Mouse (Mus musculus): ENCODE data around the gene Tspyl3. TPM values are rescaled to one million over a fixed set of nuclear protein-coding genes. Genes with fewer than 3 reads are reported as not detected.

Gene Tspyl3
- total and polyA plus RNA-seq, 2 experiments, result 0.37 to 0.43 TPM

DNA sequence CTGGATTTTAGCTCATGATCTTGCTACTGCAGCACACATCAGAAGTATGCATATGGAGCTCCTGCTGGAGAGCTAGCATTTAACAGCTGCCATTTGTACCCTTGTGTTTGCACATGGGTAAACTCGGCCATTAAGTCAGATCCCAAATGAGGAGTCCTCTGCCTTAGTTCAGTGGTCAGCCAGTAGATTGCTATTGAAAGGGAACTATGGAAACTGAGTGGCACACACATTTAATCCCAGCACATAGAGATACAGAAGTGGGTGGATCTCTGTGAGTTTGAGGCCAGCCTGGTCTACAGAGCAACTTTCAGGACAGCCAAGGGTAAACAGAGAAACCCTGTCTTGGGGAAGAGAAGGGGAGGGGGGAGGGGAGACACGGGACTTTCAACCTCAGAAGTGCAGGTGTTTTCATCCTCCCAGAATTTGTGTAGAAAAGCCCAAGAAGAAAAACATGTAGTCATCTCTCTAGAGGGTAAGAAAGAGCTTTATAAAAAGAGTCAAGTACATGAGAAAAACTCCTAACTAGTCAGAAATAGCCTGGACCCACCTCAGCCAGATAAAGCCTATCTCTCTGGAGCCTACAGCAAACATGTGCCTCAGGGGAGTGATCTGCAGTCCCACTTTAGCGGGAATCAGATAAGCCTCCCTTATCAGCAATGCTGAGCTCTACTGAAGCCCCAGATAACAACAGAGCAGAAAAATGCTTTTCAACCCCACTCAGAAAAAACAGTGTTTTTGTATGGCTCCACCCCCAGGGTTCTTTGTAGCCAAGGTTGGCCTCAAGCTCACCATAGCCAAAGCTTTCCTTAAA, 34.8 kb upstream of the Tspyl3 start:
- H3K27me3 ChIP-seq (ENCODE audit: control insufficient read depth, insufficient read depth, low read length), result no peaks in the 10 kb centered on the region
- no peaks in the 10 kb centered on the region for H3K79me2 ChIP-seq (ENCODE audit: control insufficient read depth, insufficient read depth, low read length)
- H3K4me1 ChIP-seq (ENCODE audit: control insufficient read depth, insufficient read depth, low read length), result no peaks in the 10 kb centered on the region
- no peak overlapping the region for H3K4me3 ChIP-seq (ENCODE audit: insufficient read depth, low read depth, low read length)
- WGBS, result 83% methylated on average over 3 of the region's 3 CpGs
- DNase-seq (ENCODE audit: extremely low read depth, low read depth, low spot score), result no peak
- no peak for TF ChIP-seq CTCF (IDR thresholded peaks at IDR 0.05; ENCODE audit: low read depth, low read length)
- no peak for TF ChIP-seq POLR2A (IDR thresholded peaks at IDR 0.05; ENCODE audit: extremely low read depth, insufficient read depth, low read length)
- no peak overlapping the region for H3K9ac ChIP-seq (ENCODE audit: low read depth, low read length)
- no peak overlapping the region for H3K27ac ChIP-seq (replicated peaks; ENCODE audit: insufficient read depth, low read depth, low read length)
- peaks cover 2% of the 10 kb centered on the region; the same call in 1 of the 2 replicates for H3K36me3 ChIP-seq (ENCODE audit: control insufficient read depth, insufficient read depth, low read length)

DNA sequence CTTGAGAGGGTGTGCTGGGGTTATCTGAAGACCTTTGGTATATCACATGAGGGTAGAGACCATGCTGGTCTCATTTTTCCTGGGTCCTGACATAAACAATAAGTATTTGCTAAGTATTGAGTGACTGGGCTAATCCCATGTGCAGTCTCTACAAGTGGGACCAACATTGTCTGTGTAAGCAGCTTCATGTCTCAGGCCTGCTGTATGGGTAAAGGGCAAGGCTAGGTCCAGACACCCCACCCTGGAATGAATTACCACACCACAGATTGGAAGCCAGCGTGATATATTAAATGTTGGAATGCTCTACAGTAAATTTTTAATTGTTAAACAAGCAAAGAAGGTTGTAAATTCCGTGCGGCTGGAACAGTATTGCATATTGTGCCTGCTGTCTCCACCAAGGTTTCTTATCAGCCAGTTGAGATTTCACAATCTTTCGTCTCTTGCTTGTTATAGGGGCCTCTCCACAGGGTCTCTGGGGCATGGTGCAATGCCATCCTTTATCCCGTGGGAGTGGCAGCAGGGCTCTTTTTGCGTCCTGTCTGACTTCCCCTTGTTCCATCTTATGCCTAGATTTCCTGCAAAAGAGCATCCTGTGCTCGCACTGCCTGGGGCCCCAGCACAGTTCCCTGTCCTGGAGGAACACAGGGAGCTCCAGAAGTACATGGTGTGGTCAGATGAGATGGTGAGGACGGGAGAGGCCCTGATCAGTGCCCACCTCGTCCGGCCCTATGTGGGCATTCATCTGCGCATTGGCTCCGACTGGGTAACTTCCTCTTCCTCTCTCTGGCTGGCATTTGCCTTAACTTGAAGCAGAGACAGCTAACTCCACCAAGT, 34.0 kb upstream of the Tspyl3 start:
- Histone ChIP-seq H3K27ac (replicated peaks; ENCODE audit: insufficient read depth, low read depth, low read length) (no peak overlapping the region), H3K4me3 (ENCODE audit: insufficient read depth, low read depth, low read length) (no peak overlapping the region), H3K4me1 (ENCODE audit: control insufficient read depth, insufficient read depth, low read length) (no peaks in the 10 kb centered on the region), H3K27me3 (ENCODE audit: control insufficient read depth, insufficient read depth, low read length) (no peaks in the 10 kb centered on the region), H3K79me2 (ENCODE audit: control insufficient read depth, insufficient read depth, low read length) (no peaks in the 10 kb centered on the region), H3K9ac (ENCODE audit: low read depth, low read length) (no peak overlapping the region), H3K36me3 (ENCODE audit: control insufficient read depth, insufficient read depth, low read length) (peaks cover 2% of the 10 kb centered on the region; the same call in 1 of the 2 replicates)
- no peak for DNase-seq (ENCODE audit: extremely low read depth, low read depth, low spot score)
- TF ChIP-seq POLR2A (IDR thresholded peaks at IDR 0.05; ENCODE audit: extremely low read depth, insufficient read depth, low read length), result no peak
- TF ChIP-seq CTCF (IDR thresholded peaks at IDR 0.05; ENCODE audit: low read depth, low read length), result no peak
- WGBS, result 80% methylated on average over 12 of the region's 12 CpGs

DNA sequence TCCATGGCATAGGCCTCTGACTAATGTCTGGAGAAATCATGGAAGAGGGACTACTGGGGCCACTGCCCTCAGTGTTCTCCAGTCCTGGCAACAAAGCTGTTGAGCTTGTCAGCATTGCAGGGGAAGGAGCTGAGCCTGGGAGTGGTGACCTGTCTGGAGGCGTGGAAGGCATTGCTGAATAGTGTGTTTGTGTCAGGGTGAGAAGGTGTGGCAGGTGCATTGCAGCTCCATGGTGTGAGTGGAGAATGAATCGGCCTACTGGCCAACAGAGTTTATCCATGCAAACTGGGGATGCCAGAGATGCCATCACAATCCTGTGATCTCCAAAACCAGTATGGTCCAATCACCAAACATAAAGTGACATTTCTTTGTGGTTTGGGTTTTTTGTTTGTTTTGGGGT, 31.4 kb upstream of the Tspyl3 start:
- 93% methylated on average over 2 of the region's 2 CpGs for WGBS
- no peak overlapping the region for H3K9ac ChIP-seq (ENCODE audit: low read depth, low read length)
- no peaks in the 10 kb centered on the region for H3K27me3 ChIP-seq (ENCODE audit: control insufficient read depth, insufficient read depth, low read length)

DNA sequence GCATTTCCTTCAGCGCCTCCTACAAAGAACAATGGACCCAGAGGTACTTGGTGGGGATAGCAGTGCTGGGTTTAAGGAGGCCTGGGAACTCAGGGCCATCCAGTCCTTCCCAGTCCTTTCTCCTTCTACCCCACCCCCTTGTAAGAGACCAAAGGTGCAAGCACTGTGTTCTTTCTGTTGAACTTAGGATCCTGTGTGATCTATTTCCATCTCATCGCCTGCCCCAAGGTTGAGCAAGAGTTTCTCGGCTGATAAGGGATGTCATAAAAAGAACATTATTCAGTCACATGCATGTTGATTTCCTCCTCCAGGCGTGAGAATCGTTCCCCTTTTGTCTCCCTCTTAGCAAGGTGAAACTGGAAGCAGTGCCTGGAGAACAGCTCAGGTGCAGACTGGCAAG, 24.5 kb upstream of the Tspyl3 start:
- Histone ChIP-seq H3K27ac (replicated peaks; ENCODE audit: insufficient read depth, low read depth, low read length) (no peak overlapping the region), H3K36me3 (ENCODE audit: control insufficient read depth, insufficient read depth, low read length) (peaks cover 19% of the 10 kb centered on the region)

More for the DNA sequence above, 31.4 kb upstream of the Tspyl3 start:
- no peak overlapping the region for H3K4me3 ChIP-seq (ENCODE audit: insufficient read depth, low read depth, low read length)
- H3K4me1 ChIP-seq (ENCODE audit: control insufficient read depth, insufficient read depth, low read length), result no peaks in the 10 kb centered on the region
- TF ChIP-seq CTCF (IDR thresholded peaks at IDR 0.05; ENCODE audit: low read depth, low read length), result no peak
- no peak for TF ChIP-seq POLR2A (IDR thresholded peaks at IDR 0.05; ENCODE audit: extremely low read depth, insufficient read depth, low read length)
- H3K79me2 ChIP-seq (ENCODE audit: control insufficient read depth, insufficient read depth, low read length), result no peaks in the 10 kb centered on the region
- H3K27ac ChIP-seq (replicated peaks; ENCODE audit: insufficient read depth, low read depth, low read length), result no peak overlapping the region
- no peak for DNase-seq (ENCODE audit: extremely low read depth, low read depth, low spot score)
- H3K36me3 ChIP-seq (ENCODE audit: control insufficient read depth, insufficient read depth, low read length), result peaks cover 5% of the 10 kb centered on the region

DNA sequence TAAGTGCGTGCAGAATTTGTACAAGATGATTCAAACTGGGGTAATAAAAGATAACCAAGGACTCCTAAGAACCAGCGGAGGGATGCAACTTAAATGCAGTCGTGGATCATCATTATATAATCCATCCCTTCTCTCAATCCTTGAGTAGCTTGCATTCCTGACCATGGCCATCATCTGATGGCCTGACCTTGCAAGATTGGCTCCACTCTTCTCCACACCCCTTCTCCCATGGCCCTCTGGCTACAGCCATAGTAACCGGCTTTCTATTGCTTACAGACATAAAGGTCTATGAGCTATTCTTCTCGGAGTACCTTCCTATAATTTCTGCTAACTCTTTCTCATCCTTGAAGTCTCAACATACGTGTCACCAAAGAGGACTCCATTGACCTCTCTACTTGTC, 16.9 kb upstream of the Tspyl3 start:
- Histone ChIP-seq H3K36me3 (ENCODE audit: control insufficient read depth, insufficient read depth, low read length) (0 out of 2 replicates have a peak, but pooled peaks cover 2% of the 10 kb centered on the region), H3K27ac (replicated peaks; ENCODE audit: insufficient read depth, low read depth, low read length) (no peak overlapping the region)

More for the DNA sequence above, 24.5 kb upstream of the Tspyl3 start:
- WGBS, result 70% methylated on average over 5 of the region's 5 CpGs
- no peak overlapping the region for H3K9ac ChIP-seq (ENCODE audit: low read depth, low read length)
- DNase-seq (ENCODE audit: extremely low read depth, low read depth, low spot score), result no peak
- H3K27me3 ChIP-seq (ENCODE audit: control insufficient read depth, insufficient read depth, low read length), result no peaks in the 10 kb centered on the region
- H3K79me2 ChIP-seq (ENCODE audit: control insufficient read depth, insufficient read depth, low read length), result no peaks in the 10 kb centered on the region
- no peak for TF ChIP-seq CTCF (IDR thresholded peaks at IDR 0.05; ENCODE audit: low read depth, low read length)
- no peak for TF ChIP-seq POLR2A (IDR thresholded peaks at IDR 0.05; ENCODE audit: extremely low read depth, insufficient read depth, low read length)
- no peaks in the 10 kb centered on the region for H3K4me1 ChIP-seq (ENCODE audit: control insufficient read depth, insufficient read depth, low read length)
- H3K4me3 ChIP-seq (ENCODE audit: insufficient read depth, low read depth, low read length), result no peak overlapping the region

More for the DNA sequence above, 16.9 kb upstream of the Tspyl3 start:
- Histone ChIP-seq H3K4me3 (ENCODE audit: insufficient read depth, low read depth, low read length) (no peak overlapping the region), H3K4me1 (ENCODE audit: control insufficient read depth, insufficient read depth, low read length) (peaks cover 16% of the 10 kb centered on the region), H3K9ac (ENCODE audit: low read depth, low read length) (no peak overlapping the region), H3K27me3 (ENCODE audit: control insufficient read depth, insufficient read depth, low read length) (no peaks in the 10 kb centered on the region), H3K79me2 (ENCODE audit: control insufficient read depth, insufficient read depth, low read length) (peaks cover 14% of the 10 kb centered on the region; the same call in 1 of the 2 replicates)
- 62% methylated on average over 6 of the region's 6 CpGs for WGBS
- TF ChIP-seq CTCF (IDR thresholded peaks at IDR 0.05; ENCODE audit: low read depth, low read length), result no peak
- no peak for TF ChIP-seq POLR2A (IDR thresholded peaks at IDR 0.05; ENCODE audit: extremely low read depth, insufficient read depth, low read length)
- DNase-seq (ENCODE audit: extremely low read depth, low read depth, low spot score), result no peak
